ENCODE assay signal across 7 mouse cellular contexts in genomic region chr8:107483250-107483649, GRCm38 (mm10). TPM values are rescaled to one million over a fixed set of nuclear protein-coding genes. Genes with fewer than 3 reads are reported as not detected.
DNase-seq lines count a peak whose midpoint lies in the region; ATAC-seq lines count a peak whose summit lies in the region.

No protein-coding gene starts in this region.

- no peaks in the 10 kb centered on the region for H3K27me3 ChIP-seq in embryonic facial prominence, embryonic 10.5 days (replicated peaks; ENCODE audit: low read depth, poor library complexity, severe bottlenecking)
- H3K27me3 ChIP-seq in limb, embryonic 13.5 days, result no peaks in the 10 kb centered on the region

- intact Hi-C loops in left cerebral cortex, postnatal 4 days (cut with DNase I), result no loop called here
- intact Hi-C loops in left cerebral cortex, postnatal 25 days (cut with DNase I), result no loop called here

- no peaks in the 10 kb centered on the region for H3K4me1 ChIP-seq in embryonic facial prominence, embryonic 10.5 days
- H3K4me1 ChIP-seq in limb, embryonic 13.5 days, result no peaks in the 10 kb centered on the region

- no peak overlapping the region for H3K9ac ChIP-seq in limb, embryonic 13.5 days

- peak; percentile 90 for DNase-seq in left cerebral cortex, postnatal 4 days
- no peak for DNase-seq in left cerebral cortex, postnatal 25 days (ENCODE audit: low spot score in 2 of 2)
- DNase-seq in cerebellum, adult 11 months, result peak; percentile 57
- no peak for DNase-seq in embryonic facial prominence, embryonic 10.5 days (ENCODE audit: low spot score)
- DNase-seq in c-Kit-positive CD71-positive TER-119-positive erythroid progenitor cells, embryonic 14.5 days (ENCODE audit: low spot score), result no peak
- no peak for DNase-seq in urinary bladder, postnatal 14 days (ENCODE audit: low spot score)

- H3K36me3 ChIP-seq in embryonic facial prominence, embryonic 10.5 days (replicated peaks), result peaks cover 69% of the 10 kb centered on the region
- H3K36me3 ChIP-seq in limb, embryonic 13.5 days, result peaks cover 16% of the 10 kb centered on the region

- H3K27ac ChIP-seq in embryonic facial prominence, embryonic 10.5 days (replicated peaks), result peak overlapping the region; percentile 48; the same call in 1 of the 2 replicates
- peak overlapping the region; percentile 63; the same call in 1 of the 2 replicates for H3K27ac ChIP-seq in limb, embryonic 13.5 days

- H3K9me3 ChIP-seq in embryonic facial prominence, embryonic 10.5 days, result no peaks in the 10 kb centered on the region
- H3K9me3 ChIP-seq in limb, embryonic 13.5 days, result peaks cover 4% of the 10 kb centered on the region; the same call in 1 of the 2 replicates

- 85% methylated on average over 8 of the region's 8 CpGs for WGBS in embryonic facial prominence, embryonic 10.5 days
- 83% methylated on average over 8 of the region's 8 CpGs for WGBS in limb, embryonic 13.5 days

- no peak for ATAC-seq in limb, embryonic 13.5 days (ENCODE audit: low FRiP score, low read depth)

- H3K4me2 ChIP-seq in limb, embryonic 13.5 days (replicated peaks), result no peak overlapping the region

- no peak overlapping the region for H3K4me3 ChIP-seq in embryonic facial prominence, embryonic 10.5 days
- H3K4me3 ChIP-seq in limb, embryonic 13.5 days, result no peak overlapping the region

RNA-seq across cellular contexts. Expression of gene Wwp2, which starts 47.1 kb away (rescaled TPM):
- 10 to 100 TPM; 37.3 to 41.5 TPM for total RNA-seq in left cerebral cortex, postnatal 4 days (2021)
- 10 to 100 TPM; 32.7 to 42.0 TPM for total RNA-seq in left cerebral cortex, postnatal 25 days (2021)
- polyA plus RNA-seq in embryonic facial prominence, embryonic 10.5 days (2016; fragmentation: Nextera tagmentation; extraction: Ambion mirVana), result 62.2 and 67.5 TPM in 2 replicates
- polyA plus RNA-seq in limb, embryonic 13.5 days (2015; fragmentation: Nextera tagmentation; extraction: Ambion mirVana), result 329 and 357 TPM in 2 replicates

RNA-seq across cellular contexts. Expression of gene Nob1, which starts 58.4 kb away (rescaled TPM):
- total RNA-seq in left cerebral cortex, postnatal 4 days (2021), result 10 to 100 TPM; 41.8 to 45.6 TPM
- 10 to 100 TPM; 34.2 to 36.8 TPM for total RNA-seq in left cerebral cortex, postnatal 25 days (2021)
- polyA plus RNA-seq in embryonic facial prominence, embryonic 10.5 days (2016; fragmentation: Nextera tagmentation; extraction: Ambion mirVana), result 104 and 106 TPM in 2 replicates
- polyA plus RNA-seq in limb, embryonic 13.5 days (2015; fragmentation: Nextera tagmentation; extraction: Ambion mirVana), result 95.3 and 96.4 TPM in 2 replicates

Comparison
In these comparisons a context has a peak if more than half of its experiments do, and no peak if none do; other contexts are left out.
1. DNase-seq: peak in left cerebral cortex, postnatal 4 days (single experiment) and cerebellum, adult 11 months (single experiment); none in left cerebral cortex, postnatal 25 days (0 of 2), embryonic facial prominence, embryonic 10.5 days (single experiment), c-Kit-positive CD71-positive TER-119-positive erythroid progenitor cells, embryonic 14.5 days (single experiment) and urinary bladder, postnatal 14 days (single experiment).